Mouse (Mus musculus) CH12.LX (cell line): ENCODE measurements around the gene Hmgcs1. TPM values are rescaled to one million over a fixed set of nuclear protein-coding genes. Genes with fewer than 3 reads are reported as not detected.

Experiments
- DNase-seq: peaks from one replicate; pipeline ENCODE4 v3.0.0-alpha.2; 2013; ENCODE audit errors: extremely low read depth
- H3K27ac ChIP-seq: 2 replicates; pipeline ENCODE4 v1.5.1; 2012; ENCODE audit warnings: low read depth, mild to moderate bottlenecking, control low read depth, moderate library complexity; ENCODE audit not compliant: insufficient read depth
- H3K27me3 ChIP-seq: replicated peaks from 2 replicates; pipeline ENCODE3; 2012; ENCODE audit warnings: inconsistent platforms
- H3K36me3 ChIP-seq, 2 experiments: replicated peaks in 1 of 2; 2 replicates each; pipeline versions ENCODE3 to v1.6.1; 2012; ENCODE audit warnings: inconsistent platforms in 1 of 2, low read length in 1 of 2, mild to moderate bottlenecking in 1 of 2, mixed read lengths in 1 of 2, moderate library complexity in 1 of 2; ENCODE audit not compliant: control insufficient read depth in 1 of 2, insufficient read depth in 1 of 2
- H3K4me1 ChIP-seq, 2 experiments: 2 replicates each; pipeline ENCODE4 v1.6.1; 2012; ENCODE audit warnings: inconsistent platforms in 1 of 2, moderate library complexity in 1 of 2; ENCODE audit not compliant: insufficient read depth in 2 of 2, control insufficient read depth in 1 of 2
- H3K4me2 ChIP-seq: 2 replicates; pipeline ENCODE4 v1.6.1; 2012; ENCODE audit warnings: low read depth, mild to moderate bottlenecking, control low read depth; ENCODE audit not compliant: poor library complexity, insufficient read depth, severe bottlenecking
- H3K4me3 ChIP-seq, 3 experiments: fragments of 150-350 bp in 1 of 3; sonication (generic) in 1 of 3; replicated peaks in 1 of 3; 2 replicates each; pipeline versions ENCODE3 to v1.5.1; 2011 to 2012; ENCODE audit warnings: low read depth in 2 of 3, low read length in 2 of 3, mild to moderate bottlenecking in 2 of 3, moderate library complexity in 2 of 3, control low read depth in 1 of 3, improper control_type of control experiment in 1 of 3, inconsistent platforms in 1 of 3, mixed read lengths in 1 of 3; ENCODE audit not compliant: poor library complexity in 1 of 3
- H3K79me2 ChIP-seq: replicated peaks from 2 replicates; pipeline ENCODE4 v1.6.1; 2012; ENCODE audit warnings: mild to moderate bottlenecking, moderate library complexity; ENCODE audit not compliant: control insufficient read depth, poor library complexity, insufficient read depth, severe bottlenecking; ENCODE audit errors: extremely low read depth
- H3K9ac ChIP-seq: 2 replicates; pipeline ENCODE4 v1.6.1; 2012; ENCODE audit warnings: low read depth, mild to moderate bottlenecking, control low read depth, moderate library complexity; ENCODE audit not compliant: insufficient read depth
- H3K9me3 ChIP-seq: replicated peaks from 2 replicates; pipeline ENCODE3; 2012; ENCODE audit warnings: low read length, inconsistent platforms, mixed read lengths
- CTCF ChIP-seq, 2 experiments: IDR thresholded peaks in 1 of 2; conservative IDR thresholded peaks in 1 of 2; 2 replicates each; pipeline ENCODE4 v1.5.1; 2011 to 2012; ENCODE audit warnings: low read depth in 2 of 2, low read length in 2 of 2, improper control_type of control experiment in 1 of 2, inconsistent platforms in 1 of 2, mild to moderate bottlenecking in 1 of 2, moderate library complexity in 1 of 2
- ELF1 ChIP-seq: IDR thresholded peaks from 2 replicates; pipeline ENCODE4 v1.6.1; 2014; ENCODE audit warnings: low read depth, mild to moderate bottlenecking, inconsistent platforms, low read length, improper control_type of control experiment
- EP300 ChIP-seq: IDR thresholded peaks from 2 replicates; pipeline ENCODE4 v1.6.1; 2011; ENCODE audit warnings: low read length, improper control_type of control experiment
- ETS1 ChIP-seq: conservative IDR thresholded peaks from 2 replicates; pipeline ENCODE4 v1.6.1; 2012; ENCODE audit warnings: low read depth, mild to moderate bottlenecking, inconsistent platforms, low read length, improper control_type of control experiment, moderate library complexity
- JUN ChIP-seq: IDR thresholded peaks from 2 replicates; pipeline ENCODE4 v1.6.1; 2011; ENCODE audit warnings: low read depth, mild to moderate bottlenecking, low read length, improper control_type of control experiment, moderate library complexity; ENCODE audit not compliant: insufficient read depth
- JUND ChIP-seq: conservative IDR thresholded peaks from 2 replicates; pipeline ENCODE4 v1.6.1; 2011; ENCODE audit warnings: low read depth, low read length, improper control_type of control experiment
- KAT2A ChIP-seq: IDR thresholded peaks from 2 replicates; pipeline ENCODE4 v1.6.1; 2012; ENCODE audit warnings: low read length, improper control_type of control experiment, inconsistent platforms; ENCODE audit not compliant: insufficient replicate concordance
- MAZ ChIP-seq: IDR thresholded peaks from 2 replicates; pipeline ENCODE4 v1.6.1; 2012; ENCODE audit warnings: low read depth, mild to moderate bottlenecking, inconsistent platforms, low read length, improper control_type of control experiment, moderate library complexity
- MYC ChIP-seq: IDR thresholded peaks from 2 replicates; pipeline ENCODE4 v1.6.1; 2011; ENCODE audit warnings: low read depth, mild to moderate bottlenecking, improper control_type of control experiment, low read length
- NELFE ChIP-seq: IDR thresholded peaks from 2 replicates; pipeline ENCODE4 v1.6.1; 2011; ENCODE audit warnings: low read depth, low read length, improper control_type of control experiment
- NRF1 ChIP-seq: IDR thresholded peaks from 2 replicates; pipeline ENCODE4 v1.6.1; 2014; ENCODE audit warnings: low read depth, mild to moderate bottlenecking, inconsistent platforms, low read length, improper control_type of control experiment, moderate library complexity
- PAX5 ChIP-seq: IDR thresholded peaks from 2 replicates; pipeline ENCODE4 v1.6.1; 2012; ENCODE audit warnings: low read length, inconsistent platforms, mixed read lengths
- RAD21 ChIP-seq: IDR thresholded peaks from 2 replicates; pipeline ENCODE4 v1.6.1; 2011; ENCODE audit warnings: low read depth, mild to moderate bottlenecking, low read length, improper control_type of control experiment, moderate library complexity
- RCOR1 ChIP-seq: conservative IDR thresholded peaks from 2 replicates; pipeline ENCODE4 v1.6.1; 2012; ENCODE audit warnings: low read depth, mild to moderate bottlenecking, inconsistent platforms, low read length, improper control_type of control experiment
- SMC3 ChIP-seq: IDR thresholded peaks from 2 replicates; pipeline ENCODE4 v1.6.1; 2011; ENCODE audit warnings: low read depth, low read length, improper control_type of control experiment
- TBP ChIP-seq: conservative IDR thresholded peaks from 2 replicates; pipeline ENCODE4 v1.6.1; 2011; ENCODE audit warnings: low read depth, low read length, improper control_type of control experiment
- TCF12 ChIP-seq: IDR thresholded peaks from 2 replicates; pipeline ENCODE4 v1.6.1; 2014; ENCODE audit warnings: low read depth, mild to moderate bottlenecking, inconsistent platforms, low read length, improper control_type of control experiment
- ZC3H11A ChIP-seq: IDR thresholded peaks from 2 replicates; pipeline ENCODE4 v1.6.1; 2012; ENCODE audit warnings: low read depth, mild to moderate bottlenecking, inconsistent platforms, low read length, improper control_type of control experiment
- ZMIZ1 ChIP-seq: IDR thresholded peaks from 2 replicates; pipeline ENCODE4 v1.6.1; 2012; ENCODE audit warnings: low read depth, mild to moderate bottlenecking, inconsistent platforms, low read length, improper control_type of control experiment
- ZNF384 ChIP-seq: IDR thresholded peaks from 2 replicates; pipeline ENCODE4 v1.6.1; 2012; ENCODE audit warnings: low read depth, low read length, improper control_type of control experiment, inconsistent platforms
- dilution Hi-C: fragments of 300-500 bp; cut with MboI; formaldehyde crosslinking; loops from 2 replicates; pipeline ENCODE4 v1.14.3; 2020; ENCODE audit warnings: low sequenced_read_pairs; ENCODE audit not compliant: extremely low pct_unique_long_range_greater_than_20kb, extremely low pct_ligation_motif_present
- in situ Hi-C: fragments of 300-500 bp; cut with MboI; formaldehyde crosslinking; loops from 3 replicates; pipeline ENCODE4 v1.14.3; 2019; ENCODE audit warnings: low sequenced_read_pairs, low pct_ligation_motif_present, low pct_unique_long_range_greater_than_20kb, mixed read lengths
- polyA plus RNA-seq: library from polyadenylated mRNA; unstranded; fragments of >175 nt; gene quantifications from 2 replicates; pipeline ENCODE4 v1.2.1, GENCODE M21; 2012; ENCODE audit warnings: low read depth; ENCODE audit not compliant: insufficient read length
- total RNA-seq, 2 experiments: library from RNA; depleted of rRNA; stranded (reverse); fragments of 300-350 nt in 1 of 2; fragments of >200 nt in 1 of 2; gene quantifications; 2 replicates each; pipeline ENCODE4 v1.2.3; 2012 to 2014

Gene Hmgcs1
- total and polyA plus RNA-seq, 3 experiments, result 57.6 to 225 (median 119) TPM

GRCm38 (mm10) chr13:119712463-119712862, 22.3 kb downstream of the Hmgcs1 start:
- dilution Hi-C loops, result no loop called here
- TF ChIP-seq JUND (no peak), TCF12 (no peak), NELFE (no peak), CTCF (conservative IDR thresholded peaks at IDR 0.05 in 1 of 2, IDR thresholded peaks at IDR 0.05 in 1 of 2; ENCODE audit: low read depth in 2 of 2, low read length in 2 of 2) (no peak), RCOR1 (no peak), EP300 (no peak), ZNF384 (no peak), TBP (no peak), ETS1 (no peak), SMC3 (no peak)
- in situ Hi-C loops, result no loop called here

GRCm38 (mm10) chr13:119713107-119713787, 23.1 kb downstream of the Hmgcs1 start:
- no peak for DNase-seq
- no peaks in the 10 kb centered on the region for H3K79me2 ChIP-seq

More at GRCm38 (mm10) chr13:119712463-119712862, 22.3 kb downstream of the Hmgcs1 start:
- Histone ChIP-seq H3K9ac (no peak overlapping the region), H3K9me3 (no peaks in the 10 kb centered on the region), H3K79me2 (no peaks in the 10 kb centered on the region), H3K4me2 (no peak overlapping the region), H3K27me3 (no peaks in the 10 kb centered on the region), H3K4me3 (no peak overlapping the region), H3K4me1 (peaks cover 0 to 11% of the 10 kb centered on the region in 2 experiments; a peak in 2 of 4 replicates), H3K27ac (no peak overlapping the region), H3K36me3 (peaks cover 10 to 50% of the 10 kb centered on the region in 2 experiments)
- no peak for DNase-seq

DNA sequence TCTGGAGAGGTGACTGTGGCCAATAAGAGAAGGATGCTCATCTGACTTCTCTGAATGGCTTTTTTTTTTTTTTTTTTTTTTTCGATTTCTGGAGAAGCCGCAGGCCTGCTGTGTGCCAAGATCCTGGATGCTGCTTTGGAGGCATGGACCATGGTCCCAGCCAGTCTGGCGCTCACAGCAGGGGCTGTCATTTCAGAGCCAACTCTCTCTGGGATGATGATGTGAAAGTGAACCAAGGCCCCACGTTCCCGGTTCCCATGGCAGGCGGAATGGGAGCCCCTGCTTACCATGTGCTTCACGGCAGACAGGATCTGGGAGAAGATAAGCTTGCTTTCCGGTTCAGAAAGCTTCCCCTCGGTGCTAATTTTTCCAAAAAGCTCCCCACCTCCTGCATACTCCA, 23.6 kb downstream of the Hmgcs1 start:
- Histone ChIP-seq H3K4me1 (peaks cover 0 to 11% of the 10 kb centered on the region in 2 experiments; a peak in 2 of 4 replicates), H3K4me3 (no peak overlapping the region), H3K9me3 (no peaks in the 10 kb centered on the region), H3K79me2 (no peaks in the 10 kb centered on the region), H3K9ac (no peak overlapping the region), H3K27ac (no peak overlapping the region), H3K4me2 (no peak overlapping the region), H3K36me3 (peaks cover 9 to 36% of the 10 kb centered on the region in 2 experiments), H3K27me3 (no peaks in the 10 kb centered on the region)
- no peak for TF ChIP-seq MYC
- no peak for TF ChIP-seq ZMIZ1
- no peak for TF ChIP-seq SMC3
- TF ChIP-seq ZC3H11A, result no peak
- no peak for TF ChIP-seq RAD21
- TF ChIP-seq NRF1, result no peak
- TF ChIP-seq JUND, result no peak
- no peak for TF ChIP-seq KAT2A
- TF ChIP-seq ZNF384, result no peak
- no peak for TF ChIP-seq PAX5
- no peak for TF ChIP-seq JUN
- no peak for TF ChIP-seq MAZ
- no peak for DNase-seq
- dilution Hi-C loops (no loop called here), in situ Hi-C loops (no loop called here)

More at GRCm38 (mm10) chr13:119713107-119713787, 23.1 kb downstream of the Hmgcs1 start:
- TF ChIP-seq EP300 (no peak), RAD21 (no peak), MAZ (no peak), ELF1 (no peak), NELFE (no peak)
- Histone ChIP-seq H3K36me3 (peaks cover 10 to 42% of the 10 kb centered on the region in 2 experiments), H3K4me2 (no peak overlapping the region), H3K27ac (no peak overlapping the region), H3K27me3 (no peaks in the 10 kb centered on the region), H3K4me3 (no peak overlapping the region), H3K4me1 (peaks cover 0 to 11% of the 10 kb centered on the region in 2 experiments; a peak in 2 of 4 replicates), H3K9me3 (no peaks in the 10 kb centered on the region), H3K9ac (no peak overlapping the region)
- in situ Hi-C loops (no loop called here), dilution Hi-C loops (no loop called here)
